Mouse (Mus musculus): Measurements from ENCODE around the gene Sephs2. TPM values are rescaled to one million over a fixed set of nuclear protein-coding genes. Genes with fewer than 3 reads are reported as not detected.
"Not testable (repeated sequence)": the region's sequence is repeated elsewhere in the genome, so short reads cannot be mapped to it uniquely, and the experiment has no call there.

The Sephs2 gene
- polyA plus RNA-seq, 1 experiment from 2014 or later, result 57.1 TPM

DNA sequence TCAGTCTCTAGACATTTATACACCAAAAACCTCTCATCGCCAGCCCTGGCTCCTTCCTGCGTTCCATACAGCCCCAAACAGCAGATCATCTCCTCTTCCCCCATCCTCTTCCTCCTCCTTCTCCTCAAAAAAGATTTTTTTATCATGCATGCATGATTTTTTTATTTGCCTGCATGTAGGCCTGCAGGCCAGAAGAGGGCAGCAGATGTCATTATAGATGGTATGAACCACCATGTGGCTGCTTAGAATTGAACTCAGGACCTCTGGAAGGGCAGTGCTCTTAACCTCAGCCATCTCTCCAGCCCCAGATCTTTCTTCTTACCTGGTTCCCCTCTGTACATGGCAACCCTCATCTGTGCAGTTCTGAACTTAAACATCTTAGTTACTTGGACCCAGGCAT is 21.4 kb downstream of the Sephs2 start:
- peaks cover 54% of the 10 kb centered on the region for H3K36me3 ChIP-seq
- no peaks in the 10 kb centered on the region for H3K9me3 ChIP-seq
- no peak overlapping the region for H3K4me2 ChIP-seq
- 84% methylated on average over 2 of the region's 2 CpGs for WGBS
- no peak overlapping the region for H3K9ac ChIP-seq
- H3K4me1 ChIP-seq, result peaks cover 14% of the 10 kb centered on the region
- H3K4me3 ChIP-seq, result no peak overlapping the region
- no peaks in the 10 kb centered on the region for H3K27me3 ChIP-seq (replicated peaks)
- no peak for ATAC-seq (ENCODE audit: extremely low read depth, insufficient number of reproducible peaks, low FRiP score, low TSS enrichment)
- H3K27ac ChIP-seq (replicated peaks), result no peak overlapping the region

DNA sequence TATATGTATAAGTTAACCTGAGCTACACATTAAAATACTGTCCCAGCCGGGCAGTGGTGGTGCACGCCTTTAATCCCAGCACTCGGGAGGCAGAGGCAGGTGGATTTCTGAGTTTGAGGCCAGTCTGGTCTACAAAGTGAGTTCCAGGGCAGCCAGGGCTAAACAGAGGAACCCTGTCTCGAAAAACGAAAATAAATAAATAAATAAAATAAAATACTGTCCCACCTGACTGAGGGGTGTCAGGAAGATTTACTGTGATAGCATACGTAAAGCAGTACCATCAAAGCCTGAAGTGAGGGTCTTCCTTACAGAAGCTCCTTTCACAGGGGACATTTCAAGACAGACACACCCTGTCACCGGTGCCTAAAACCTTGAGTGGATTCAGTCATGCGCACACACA is 23.3 kb downstream of the Sephs2 start:
- not testable (repeated sequence) for H3K4me2 ChIP-seq; H3K4me3 ChIP-seq; H3K9me3 ChIP-seq; H3K9ac ChIP-seq; ATAC-seq (ENCODE audit: extremely low read depth, insufficient number of reproducible peaks, low FRiP score, low TSS enrichment); H3K27me3 ChIP-seq (replicated peaks); H3K27ac ChIP-seq (replicated peaks)
- Histone ChIP-seq H3K36me3 (peaks cover 60% of the 10 kb centered on the region), H3K4me1 (peaks cover 26% of the 10 kb centered on the region)
- 90% methylated on average over 8 of the region's 8 CpGs for whole genome bisulfite sequencing

DNA sequence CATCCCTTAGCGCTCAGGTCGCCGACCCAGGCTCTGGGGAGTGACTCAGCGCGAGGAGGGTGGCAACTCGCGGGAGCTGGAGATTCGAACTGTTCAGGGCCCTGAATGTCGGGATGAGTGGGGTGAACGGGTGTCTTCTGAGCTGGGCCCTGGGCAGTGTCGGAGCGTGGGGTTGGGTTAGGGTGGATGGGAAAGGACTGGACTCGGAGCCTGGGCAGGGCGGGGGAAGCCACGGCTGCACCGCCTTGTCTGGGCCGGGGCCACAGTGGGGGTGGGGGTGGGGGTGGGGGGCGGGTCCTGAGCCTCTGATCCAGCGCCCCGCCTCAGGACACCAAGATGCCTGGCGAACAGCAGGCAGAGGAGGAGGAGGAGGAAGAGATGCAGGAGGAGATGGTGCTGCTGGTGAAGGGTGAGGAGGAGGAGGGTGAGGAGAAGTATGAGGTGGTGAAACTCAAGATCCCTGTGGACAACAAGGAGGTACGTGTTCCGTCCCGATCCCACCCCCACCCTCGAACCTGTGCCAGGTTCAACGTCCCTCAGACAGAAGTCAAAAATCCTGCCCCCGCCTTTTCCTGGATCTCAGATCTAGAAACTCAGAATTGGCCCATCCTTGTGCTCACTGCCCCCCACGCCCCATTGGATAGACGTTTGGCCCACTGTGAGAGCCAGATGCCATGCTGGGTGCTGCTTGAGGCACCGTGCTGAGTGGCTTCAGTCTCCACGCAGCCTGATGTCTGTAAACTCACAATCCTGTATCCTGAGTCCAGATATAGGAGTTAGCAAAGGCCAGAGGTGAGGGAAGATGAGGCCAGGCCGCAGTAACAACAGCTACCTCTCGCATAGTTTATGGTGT is 29.0 kb downstream of the Sephs2 start:
- Histone ChIP-seq H3K4me2 (peak overlapping the region; percentile 84), H3K36me3 (peaks cover 40% of the 10 kb centered on the region), H3K27ac (replicated peaks) (peak overlapping the region; percentile 88), H3K27me3 (replicated peaks) (no peaks in the 10 kb centered on the region), H3K4me1 (peaks cover 27% of the 10 kb centered on the region), H3K4me3 (peak overlapping the region; percentile 89), H3K9me3 (no peaks in the 10 kb centered on the region; the same call in 1 of the 2 replicates), H3K9ac (peak overlapping the region; percentile 94)
- no peak for ATAC-seq (ENCODE audit: extremely low read depth, insufficient number of reproducible peaks, low FRiP score, low TSS enrichment)
- WGBS, result 14% methylated on average over 28 of the region's 33 CpGs

DNA sequence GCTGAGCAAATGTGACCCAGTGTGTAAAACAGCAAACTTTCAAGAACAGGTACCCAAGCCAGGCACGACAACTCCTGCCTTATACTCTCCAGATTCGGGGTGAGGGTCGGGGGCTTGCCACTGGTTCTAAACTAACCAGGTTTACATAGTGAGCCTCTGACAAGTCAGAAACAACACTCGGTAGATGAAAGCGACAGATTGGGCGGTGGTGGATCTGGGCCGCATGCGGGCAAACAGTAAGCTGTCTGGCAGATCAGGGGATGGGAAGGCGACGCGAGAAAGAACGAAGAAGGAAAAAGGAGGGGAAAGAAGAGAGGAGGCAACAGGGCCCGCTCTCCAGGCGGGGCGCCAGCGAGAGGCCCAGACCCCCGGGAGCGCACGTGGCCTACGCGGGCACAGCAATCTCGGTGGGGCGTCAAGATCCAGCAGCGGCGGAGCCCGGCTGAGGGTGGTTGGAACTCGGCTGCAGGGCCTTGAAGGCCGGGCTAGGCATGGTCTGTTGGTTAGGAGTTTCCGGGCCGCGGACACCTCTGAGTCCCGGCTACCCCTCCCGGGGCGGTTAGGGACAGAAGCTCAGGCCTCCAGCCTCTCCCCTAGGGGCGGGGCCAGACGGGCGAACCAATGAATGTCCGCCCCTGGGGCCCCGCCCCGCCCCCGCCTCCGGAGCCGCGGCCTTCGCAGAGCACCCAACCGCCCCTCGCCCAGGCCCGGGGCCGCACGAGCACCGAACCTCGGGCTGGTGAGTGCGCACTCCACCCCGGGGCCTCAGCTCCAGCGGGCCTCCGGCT is 29.8 kb downstream of the Sephs2 start, which contains the start of gene Zfp771:
Gene Zfp771 (plus strand): TSS at position 405 of the 788 bp plus-strand sequence.
- Histone ChIP-seq H3K36me3 (peaks cover 37% of the 10 kb centered on the region), H3K9me3 (no peaks in the 10 kb centered on the region; the same call in 1 of the 2 replicates), H3K4me1 (peaks cover 27% of the 10 kb centered on the region), H3K9ac (peak within 1 kb of the TSS; percentile 94), H3K27me3 (replicated peaks) (no peaks in the 10 kb centered on the region), H3K27ac (replicated peaks) (peak within 1 kb of the TSS; percentile 88), H3K4me3 (peak within 1 kb of the TSS; percentile 89), H3K4me2 (peak within 1 kb of the TSS; percentile 84)
- ATAC-seq (ENCODE audit: extremely low read depth, insufficient number of reproducible peaks, low FRiP score, low TSS enrichment), result peak; percentile 92
- WGBS, result 1% methylated on average over 56 of the region's 56 CpGs

DNA sequence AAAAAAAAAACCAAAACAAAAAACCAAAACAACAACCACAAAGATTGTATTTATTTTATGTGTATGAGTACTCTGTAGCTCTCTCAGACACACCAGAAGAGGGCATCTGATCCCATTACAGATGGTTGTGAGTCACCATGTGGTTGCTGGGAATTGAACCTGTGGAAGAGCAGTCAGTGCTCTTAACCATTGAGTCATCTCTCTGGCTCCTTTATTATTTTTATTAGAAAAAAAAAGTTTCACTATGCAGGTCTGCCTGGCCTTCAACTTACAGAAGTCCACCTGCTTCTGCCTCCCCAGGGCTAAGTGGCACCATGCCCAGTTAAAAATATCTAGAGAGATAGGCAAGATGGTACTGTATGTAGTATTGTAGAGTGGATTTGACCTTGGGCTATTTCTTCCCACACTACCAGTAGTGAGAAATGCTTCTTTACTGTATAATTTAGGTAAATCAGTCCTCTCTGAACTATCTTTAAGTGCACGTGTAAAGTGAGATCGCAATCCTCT is 30.4 kb downstream of the Sephs2 start:
- H3K36me3 ChIP-seq, result peaks cover 39% of the 10 kb centered on the region
- H3K9me3 ChIP-seq, result no peaks in the 10 kb centered on the region; the same call in 1 of the 2 replicates
- WGBS, result 37% methylated on average over 2 of the region's 2 CpGs
- peak overlapping the region; percentile 88 for H3K27ac ChIP-seq (replicated peaks)
- H3K9ac ChIP-seq, result peak overlapping the region; percentile 94
- no peak for ATAC-seq (ENCODE audit: extremely low read depth, insufficient number of reproducible peaks, low FRiP score, low TSS enrichment)
- H3K27me3 ChIP-seq (replicated peaks), result no peaks in the 10 kb centered on the region
- H3K4me2 ChIP-seq, result peak overlapping the region; percentile 84
- peak overlapping the region; percentile 89 for H3K4me3 ChIP-seq
- H3K4me1 ChIP-seq, result peaks cover 27% of the 10 kb centered on the region

DNA sequence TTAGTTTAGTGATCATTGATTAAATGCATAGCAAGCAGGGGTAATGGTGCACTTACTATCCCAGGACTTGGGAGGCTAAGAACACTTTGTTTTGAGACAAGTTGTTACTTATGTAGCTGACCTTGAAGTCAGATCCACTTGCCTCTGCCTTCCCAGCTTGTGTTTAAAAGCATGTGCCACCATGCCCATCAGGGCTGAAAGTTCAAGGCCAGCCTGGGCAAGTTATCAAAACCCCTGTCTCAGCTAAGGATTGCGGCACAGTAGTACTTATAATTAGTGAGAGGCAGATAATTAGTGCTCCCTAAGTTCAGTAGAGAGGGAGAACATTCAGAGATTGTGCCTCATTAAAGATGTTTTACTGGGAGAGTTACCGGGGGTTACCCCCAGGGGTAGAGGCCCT is 39.1 kb downstream of the Sephs2 start:
- Histone ChIP-seq H3K9ac (no peak overlapping the region), H3K4me1 (peaks cover 32% of the 10 kb centered on the region), H3K27ac (replicated peaks) (no peak overlapping the region), H3K4me2 (peak overlapping the region; percentile 87), H3K27me3 (replicated peaks) (no peaks in the 10 kb centered on the region), H3K4me3 (peak overlapping the region; percentile 90; the same call in 1 of the 2 replicates), H3K36me3 (peaks cover 65% of the 10 kb centered on the region), H3K9me3 (no peaks in the 10 kb centered on the region)
- ATAC-seq (ENCODE audit: extremely low read depth, insufficient number of reproducible peaks, low FRiP score, low TSS enrichment), result no peak
- WGBS, result 96% methylated on average over 2 of the region's 2 CpGs

DNA sequence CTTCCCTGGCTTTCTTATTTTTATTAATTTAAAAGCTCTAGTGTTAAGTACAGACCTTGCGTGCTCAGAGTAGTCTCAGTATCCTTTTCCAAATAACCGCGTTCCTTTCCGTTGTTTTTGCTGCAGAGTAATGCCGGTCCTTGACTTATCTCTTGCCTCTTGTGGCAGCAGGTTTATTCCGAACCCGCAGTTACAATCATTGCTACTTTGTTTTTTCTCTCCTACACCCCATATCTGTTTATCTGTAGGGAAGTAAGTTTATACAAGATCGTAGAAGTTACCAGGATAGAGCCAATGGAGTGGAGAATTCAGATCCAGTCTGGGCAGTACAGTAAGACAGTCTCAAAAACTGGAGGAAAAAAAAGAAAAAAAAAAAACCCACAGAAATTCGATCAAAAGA is 40.1 kb downstream of the Sephs2 start:
- Histone ChIP-seq H3K4me1 (peaks cover 35% of the 10 kb centered on the region), H3K4me3 (peak overlapping the region; percentile 90), H3K27ac (replicated peaks) (peak overlapping the region; percentile 98), H3K36me3 (peaks cover 65% of the 10 kb centered on the region), H3K9ac (peak overlapping the region; percentile 97), H3K27me3 (replicated peaks) (no peaks in the 10 kb centered on the region), H3K4me2 (peak overlapping the region; percentile 87), H3K9me3 (no peaks in the 10 kb centered on the region)
- no peak for ATAC-seq (ENCODE audit: extremely low read depth, insufficient number of reproducible peaks, low FRiP score, low TSS enrichment)
- 2% methylated on average over 9 of the region's 9 CpGs for WGBS

DNA sequence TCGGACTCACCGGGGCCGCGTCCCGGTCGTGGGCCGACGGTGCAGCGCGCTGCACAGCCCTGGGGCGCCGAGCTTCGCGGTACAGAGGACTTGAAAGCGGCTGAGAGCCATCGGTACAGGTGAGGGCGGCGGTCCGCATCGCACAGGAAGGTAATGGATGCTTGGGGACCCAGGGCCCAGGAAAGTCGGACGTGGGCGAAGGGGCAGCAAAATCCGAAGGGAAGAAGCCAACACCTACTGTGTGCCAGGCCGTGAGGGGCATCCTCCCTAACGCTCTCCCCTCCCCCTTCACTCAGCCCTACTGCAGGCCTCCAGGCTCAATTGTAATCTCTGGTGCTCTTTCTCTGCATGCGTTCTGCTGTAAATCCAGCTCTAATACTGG is 40.5 kb downstream of the Sephs2 start:
- Histone ChIP-seq H3K36me3 (peaks cover 61% of the 10 kb centered on the region), H3K4me2 (peak overlapping the region; percentile 87), H3K27me3 (replicated peaks) (no peaks in the 10 kb centered on the region), H3K4me1 (peaks cover 35% of the 10 kb centered on the region), H3K27ac (replicated peaks) (peak overlapping the region; percentile 98), H3K9me3 (no peaks in the 10 kb centered on the region), H3K4me3 (peak overlapping the region; percentile 90), H3K9ac (peak overlapping the region; percentile 97)
- WGBS, result under 1% methylated on average over 27 of the region's 27 CpGs
- 0 out of 2 replicates have a peak, but pooled peaks have one; percentile 2 for ATAC-seq (ENCODE audit: extremely low read depth, insufficient number of reproducible peaks, low FRiP score, low TSS enrichment)

DNA sequence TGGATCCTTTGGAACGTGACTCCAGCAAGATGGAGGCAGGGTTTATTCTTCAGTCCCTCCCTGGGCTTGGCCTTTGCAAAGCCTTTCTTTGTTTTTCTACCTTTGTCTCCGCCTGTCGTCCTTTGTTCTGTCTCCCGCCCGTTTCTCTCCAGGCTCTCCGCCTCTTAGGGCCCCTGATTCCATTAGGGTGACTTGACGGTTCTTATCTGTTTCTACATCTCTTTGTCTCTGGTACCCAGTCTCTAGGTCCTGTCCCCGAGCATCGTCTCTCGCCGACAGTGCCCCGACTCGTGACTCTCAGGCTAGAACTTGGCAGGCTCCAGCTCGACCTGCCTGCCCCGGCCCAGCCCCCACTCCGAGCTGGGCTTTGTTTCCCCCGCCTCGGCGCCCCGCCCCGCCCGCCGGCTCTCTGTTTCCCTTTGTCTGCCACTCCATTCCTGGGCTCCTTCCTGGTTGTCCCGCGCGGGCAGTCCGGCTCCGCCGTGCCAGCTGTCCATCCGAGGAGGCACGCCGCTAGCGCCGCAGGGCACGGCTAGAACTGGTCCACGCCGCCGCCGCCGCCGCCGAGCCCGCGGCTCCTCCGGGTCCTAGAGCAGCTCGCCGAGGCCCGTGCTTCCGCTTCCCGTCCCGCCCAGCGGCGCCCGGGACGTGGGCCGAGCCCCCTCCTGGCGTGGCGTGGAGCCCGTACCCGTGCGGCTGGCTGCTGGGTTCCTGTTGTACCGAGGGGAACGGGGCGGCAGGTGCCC is 41.1 kb downstream of the Sephs2 start, which contains the start of the genes Zfp553 and Sept1:
Gene Zfp553 (plus strand): TSS at position 440 of the 746 bp plus-strand sequence.
Gene Sept1 (minus strand): TSS at position 509 of the 746 bp plus-strand sequence.
- Histone ChIP-seq H3K27ac (replicated peaks) (peak within 1 kb of the TSS; percentile 98), H3K4me1 (peaks cover 37% of the 10 kb centered on the region), H3K9ac (peak within 1 kb of the TSS; percentile 97), H3K4me2 (peak within 1 kb of the TSS; percentile 87), H3K27me3 (replicated peaks) (no peaks in the 10 kb centered on the region), H3K4me3 (peak within 1 kb of the TSS; percentile 90), H3K9me3 (no peaks in the 10 kb centered on the region), H3K36me3 (peaks cover 55% of the 10 kb centered on the region)
- under 1% methylated on average over 62 of the region's 64 CpGs for WGBS
- peak; percentile 77 for ATAC-seq (ENCODE audit: extremely low read depth, insufficient number of reproducible peaks, low FRiP score, low TSS enrichment)

DNA sequence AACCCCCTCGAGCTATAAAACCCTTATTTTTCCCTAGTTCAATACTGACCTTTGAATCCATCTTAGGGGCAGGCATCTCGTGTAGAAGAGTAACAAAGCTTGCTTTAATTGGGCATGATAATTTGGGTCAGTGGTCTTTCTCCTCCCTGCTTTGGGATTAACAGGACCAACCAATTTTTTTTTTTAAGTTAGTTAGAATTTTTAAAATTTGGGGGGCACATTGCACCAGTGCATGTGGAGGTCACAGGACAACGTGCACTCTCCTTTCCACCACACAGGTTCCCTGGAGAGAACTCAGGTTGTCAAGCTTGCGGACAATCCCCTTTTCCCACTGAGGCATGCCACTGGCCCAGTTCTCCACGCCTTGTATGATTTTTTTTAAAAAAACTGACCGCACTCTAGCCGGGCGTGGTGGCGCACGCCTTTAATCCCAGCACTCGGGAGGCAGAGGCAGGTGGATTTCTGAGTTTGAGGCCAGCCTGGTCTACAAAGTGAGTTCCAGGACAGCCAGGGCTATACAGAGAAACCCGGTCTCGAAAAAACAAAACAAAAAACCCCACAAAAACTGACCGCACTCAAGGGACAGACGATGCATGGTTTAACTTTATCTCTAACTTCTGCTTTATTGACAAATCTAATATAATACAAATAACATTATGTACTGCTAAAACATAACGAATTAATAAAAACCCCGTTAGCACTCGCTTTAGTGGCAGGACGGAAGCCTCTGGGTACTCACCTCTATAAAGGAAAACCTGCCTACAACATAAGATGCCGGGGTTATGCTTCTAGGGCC is 41.8 kb downstream of the Sephs2 start:
- 7% methylated on average over 20 of the region's 20 CpGs for WGBS
- Histone ChIP-seq H3K9me3 (no peaks in the 10 kb centered on the region), H3K27me3 (replicated peaks) (no peaks in the 10 kb centered on the region), H3K36me3 (peaks cover 47% of the 10 kb centered on the region), H3K4me2 (peak overlapping the region; percentile 87), H3K4me1 (peaks cover 42% of the 10 kb centered on the region), H3K9ac (peak overlapping the region; percentile 97), H3K27ac (replicated peaks) (peak overlapping the region; percentile 98), H3K4me3 (peak overlapping the region; percentile 90)
- no peak for ATAC-seq (ENCODE audit: extremely low read depth, insufficient number of reproducible peaks, low FRiP score, low TSS enrichment)
